Mouse (Mus musculus) layer of hippocampus, adult 18-20 months (tissue): ENCODE data around the gene Ndst4. TPM values are rescaled to one million over a fixed set of nuclear protein-coding genes. Genes with fewer than 3 reads are reported as not detected.

Experiments used
- DNase-seq, 2 experiments: peaks; one replicate each; pipeline ENCODE4 v3.0.0; 2022; ENCODE audit warnings: low spot score in 2 of 2
- long read RNA-seq: library from polyadenylated mRNA; stranded (forward); transcript quantifications from one replicate; pipeline ENCODE4 v2.0.0, GENCODE M21; 2021
- total RNA-seq, 2 experiments: library from RNA; stranded (reverse); gene quantifications; 2 replicates each; pipeline ENCODE4 v1.2.3; 2021

Gene Ndst4
- 10 to 100 TPM; 23.5 to 25.7 TPM for total RNA-seq
- long read RNA-seq, full-length matches to known transcripts, result 2 of 8 reads
- long read RNA-seq, partial matches to known transcripts, result 1 of 8 reads
- long read RNA-seq, other reads (novel, unspliced or antisense), result 5 of 8 reads

DNA sequence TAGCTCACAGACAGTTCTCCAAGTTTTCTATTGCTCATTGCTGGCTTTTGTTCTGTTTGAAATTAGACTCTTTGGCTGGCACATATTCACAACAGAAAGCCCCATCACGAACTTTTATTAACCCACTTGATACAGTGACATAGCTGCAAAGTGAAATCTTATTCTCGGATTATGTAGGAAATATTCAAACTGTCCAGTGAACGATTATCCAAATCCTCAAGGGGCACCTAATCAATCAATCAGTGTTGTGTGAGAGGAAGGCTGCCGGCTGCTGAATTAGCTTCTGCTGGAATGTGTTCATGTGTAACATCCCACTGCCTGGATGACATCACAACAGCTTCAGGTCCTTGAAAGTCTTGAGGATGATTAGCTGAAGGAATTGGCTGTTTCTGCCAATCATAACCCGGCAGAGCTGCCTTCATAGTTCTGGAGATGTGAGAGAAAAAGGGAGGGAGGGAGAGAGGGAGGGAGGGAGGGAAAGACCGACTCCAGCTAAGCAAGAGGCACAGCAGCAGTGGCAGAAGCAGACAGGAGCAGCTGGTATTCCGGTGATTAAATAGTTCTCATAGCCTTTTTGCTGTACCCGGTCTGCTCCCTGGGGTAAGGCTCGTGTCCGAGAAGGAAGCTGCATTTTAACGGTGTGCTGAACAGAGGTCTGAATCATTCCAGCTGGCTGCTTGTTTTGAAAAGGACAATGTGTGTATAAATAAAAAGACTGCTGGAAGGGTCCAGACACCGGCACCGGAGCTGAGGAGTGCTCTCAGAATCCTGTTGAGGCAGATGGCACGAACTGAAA, at the start of gene Ndst4:
Gene Ndst4 (plus strand): TSS at position 476 of the 796 bp plus-strand sequence.
- peak; percentile 26 to 64 for DNase-seq

DNA sequence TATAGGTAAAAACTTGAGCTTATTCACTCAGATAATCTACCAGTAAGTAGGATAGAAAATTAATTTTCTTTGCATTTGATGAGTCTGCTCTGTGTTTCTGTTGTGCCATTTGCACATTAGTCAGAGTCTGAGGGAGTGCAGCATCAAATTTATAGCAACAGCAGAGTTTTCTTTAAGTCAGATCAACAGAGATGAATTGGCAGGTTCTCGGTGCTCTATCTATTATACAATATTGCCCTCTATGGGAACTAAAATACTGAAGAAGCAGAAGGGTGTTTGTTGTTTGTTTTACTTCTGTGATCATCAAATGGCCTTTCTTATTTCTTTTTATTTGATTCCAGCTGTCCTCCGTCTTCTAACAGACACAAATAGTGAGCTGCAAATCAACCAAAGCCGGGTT, 6.4 kb upstream of the Ndst4 start:
- DNase-seq, result peak in 1 of 2 experiments; percentile 34

DNA sequence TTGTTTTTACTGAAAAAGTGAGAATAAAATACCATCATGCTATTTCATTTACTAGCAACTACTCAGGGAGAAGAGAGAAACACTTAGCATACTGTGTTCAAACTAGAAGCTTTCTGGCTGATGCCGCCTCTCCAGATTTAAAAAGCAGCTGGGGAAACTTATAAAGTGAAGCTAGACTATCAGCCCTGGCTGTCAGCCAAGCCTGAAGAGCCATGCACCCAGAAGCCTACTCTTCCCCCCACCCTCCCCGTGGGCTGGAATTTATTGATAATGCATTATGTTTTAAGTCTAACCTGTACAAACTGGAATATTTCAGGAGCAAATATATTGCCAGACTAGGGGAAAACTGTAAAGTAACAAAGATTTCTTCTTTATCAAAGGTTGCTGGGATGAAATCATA, 2.6 kb downstream of the Ndst4 start:
- peak; percentile 5 to 55 for DNase-seq

DNA sequence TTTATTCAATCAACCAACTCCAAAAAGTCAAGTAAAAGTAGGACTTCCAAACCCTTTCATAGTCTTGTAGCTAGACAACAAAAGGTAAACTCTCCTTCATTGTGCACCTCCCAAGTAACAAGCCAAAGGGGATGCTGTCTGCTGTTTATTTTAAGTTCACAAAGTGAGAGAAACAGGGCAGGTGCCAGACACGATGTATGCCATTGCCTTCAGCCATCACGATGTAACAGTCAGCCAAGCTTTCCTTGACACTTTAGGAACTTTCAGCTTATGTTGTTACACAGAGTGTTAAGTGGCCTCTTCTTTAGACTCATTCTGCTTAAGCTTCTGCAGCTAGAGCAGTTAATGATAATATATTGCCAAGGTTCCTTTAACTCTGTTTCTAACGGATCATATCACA, 3.1 kb downstream of the Ndst4 start:
- no peak for DNase-seq

DNA sequence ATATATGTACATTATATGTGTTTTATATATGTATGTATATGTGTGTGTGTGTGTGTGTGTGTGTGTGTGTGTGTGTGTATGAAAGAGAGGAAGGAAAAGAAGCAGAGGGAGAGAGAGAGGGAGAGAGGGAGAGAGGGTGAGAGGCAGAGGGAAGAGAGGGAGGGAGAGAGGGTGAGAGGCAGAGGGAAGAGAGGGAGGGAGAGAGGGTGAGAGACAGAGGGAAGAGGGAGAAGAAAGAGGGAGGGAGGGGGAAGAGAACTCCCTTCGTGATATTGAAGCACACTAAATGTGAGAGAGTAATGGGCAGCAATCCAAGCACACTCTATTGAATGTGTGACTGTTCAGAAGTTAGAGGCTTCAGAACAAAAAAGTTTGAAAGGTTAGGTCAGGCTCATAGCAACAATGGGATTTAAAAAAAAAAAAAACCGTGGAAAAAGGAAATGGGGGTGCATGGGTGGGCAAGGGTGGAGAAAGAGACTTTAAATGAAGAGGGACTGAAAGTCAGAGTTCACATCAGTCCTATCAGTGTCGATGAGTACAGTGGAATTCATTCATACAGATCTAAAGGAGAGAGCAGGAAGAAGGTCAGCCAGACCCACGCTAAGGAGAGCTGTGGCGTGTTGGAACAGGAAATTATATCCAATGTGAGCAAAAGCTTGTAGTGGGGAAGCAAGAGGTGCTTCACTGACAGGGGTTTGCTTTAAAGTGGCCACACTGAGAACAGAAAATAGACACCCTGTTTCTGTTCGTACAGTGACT, 63.2 kb downstream of the Ndst4 start:
- no peak for DNase-seq

DNA sequence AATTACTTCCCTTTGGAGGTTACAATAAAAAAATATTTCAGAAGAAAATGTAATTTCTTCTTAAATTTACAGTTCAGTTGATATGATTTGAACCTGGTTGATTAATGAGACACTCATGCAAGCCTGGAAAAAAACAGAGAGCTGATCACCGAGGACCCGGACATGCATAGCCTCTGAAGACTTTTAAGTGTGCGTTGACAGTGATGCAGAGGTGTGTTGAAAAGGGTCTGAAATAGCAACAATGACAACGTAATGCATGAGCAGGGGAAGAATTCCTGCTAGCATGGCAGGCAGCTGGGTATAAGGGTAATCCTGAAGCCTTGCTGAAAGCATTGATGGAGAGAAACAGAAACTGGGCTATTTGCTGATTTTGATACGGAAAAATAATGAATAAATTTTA, 106.2 kb downstream of the Ndst4 start:
- no peak for DNase-seq

DNA sequence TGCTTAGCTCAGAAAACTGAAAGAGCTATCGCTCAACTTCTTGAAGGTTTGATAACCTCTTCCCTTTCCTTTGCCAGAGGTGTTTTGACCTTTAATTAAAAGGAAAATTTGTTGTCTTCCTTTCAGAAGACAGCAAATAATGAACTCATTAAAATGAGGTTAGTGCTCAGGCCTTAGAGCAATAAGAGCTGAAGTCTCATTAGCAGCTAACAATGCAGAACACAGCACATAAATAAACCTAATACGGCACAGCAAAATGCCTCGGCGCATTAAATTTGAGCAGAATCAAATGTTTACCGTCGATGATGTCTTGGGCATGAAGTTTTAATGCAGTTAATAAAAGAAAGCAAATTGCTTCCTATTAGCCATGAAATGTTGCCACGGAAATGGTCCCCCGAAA, 129.5 kb downstream of the Ndst4 start:
- no peak for DNase-seq

DNA sequence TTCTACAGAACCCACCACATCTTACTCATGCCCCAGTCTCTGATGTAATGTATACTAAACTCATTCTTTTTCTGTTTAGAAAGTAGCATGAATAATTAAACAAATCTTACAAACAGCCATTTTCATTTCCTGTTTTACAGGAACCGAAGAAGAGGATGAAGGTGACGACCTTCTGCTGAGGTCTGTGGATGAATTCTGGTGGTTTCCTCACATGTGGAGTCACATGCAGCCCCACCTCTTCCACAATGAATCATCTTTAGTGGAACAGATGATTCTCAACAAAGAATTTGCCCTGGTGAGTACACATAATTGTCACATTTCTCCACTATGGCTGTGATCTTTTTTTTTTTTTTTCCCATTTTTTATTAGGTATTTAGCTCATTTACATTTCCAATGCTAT, 166.7 kb downstream of the Ndst4 start:
- DNase-seq, result no peak

DNA sequence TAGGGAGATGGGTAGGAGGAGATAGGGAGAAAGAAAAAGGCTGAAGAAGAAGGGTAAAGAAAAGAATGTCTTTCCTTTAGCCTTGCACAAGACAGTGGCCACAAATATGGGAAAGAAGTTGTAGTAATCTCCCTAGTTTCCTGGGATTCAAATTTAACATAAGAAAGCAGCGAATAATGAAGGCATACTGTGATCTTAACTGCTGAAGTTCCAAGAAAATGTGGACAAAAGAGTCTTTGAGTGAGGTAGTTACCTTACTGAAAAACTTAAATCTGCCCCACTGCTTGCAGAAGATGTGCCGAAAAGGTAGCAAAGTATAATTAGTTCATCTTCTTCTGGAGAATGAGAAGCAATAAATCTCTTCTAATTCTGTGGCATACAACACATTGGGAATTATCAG, 228.4 kb downstream of the Ndst4 start:
- DNase-seq, result no peak

DNA sequence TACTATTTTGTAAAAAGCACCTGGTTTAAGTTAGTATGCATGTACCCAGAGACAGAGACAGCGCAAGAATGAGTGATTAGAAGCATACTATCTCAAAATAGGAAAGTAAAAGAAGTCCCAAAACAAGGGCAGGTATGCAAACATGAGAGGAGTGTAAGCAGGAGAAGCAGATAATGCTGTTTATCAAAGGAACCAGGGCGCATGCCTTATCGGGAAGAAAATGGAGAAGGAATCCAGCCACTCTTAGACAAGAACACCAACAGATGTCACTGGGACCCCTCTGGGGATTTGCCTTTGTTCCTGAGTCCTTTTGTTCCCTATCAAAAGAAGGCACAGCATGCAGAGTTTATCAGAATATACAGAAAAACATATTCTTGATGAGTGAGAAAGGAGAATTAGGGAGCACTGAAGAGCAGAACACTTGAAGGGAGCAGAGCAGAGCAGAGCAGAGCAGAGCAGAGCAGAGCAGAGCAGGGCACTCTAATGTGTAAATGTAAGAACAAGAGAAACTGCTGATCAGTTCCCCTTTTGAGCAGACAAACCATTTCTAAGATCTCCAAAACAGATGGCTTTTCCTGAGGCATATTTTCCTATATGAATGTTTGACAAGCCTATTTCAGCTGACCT, 251.2 kb downstream of the Ndst4 start:
- no peak for DNase-seq

DNA sequence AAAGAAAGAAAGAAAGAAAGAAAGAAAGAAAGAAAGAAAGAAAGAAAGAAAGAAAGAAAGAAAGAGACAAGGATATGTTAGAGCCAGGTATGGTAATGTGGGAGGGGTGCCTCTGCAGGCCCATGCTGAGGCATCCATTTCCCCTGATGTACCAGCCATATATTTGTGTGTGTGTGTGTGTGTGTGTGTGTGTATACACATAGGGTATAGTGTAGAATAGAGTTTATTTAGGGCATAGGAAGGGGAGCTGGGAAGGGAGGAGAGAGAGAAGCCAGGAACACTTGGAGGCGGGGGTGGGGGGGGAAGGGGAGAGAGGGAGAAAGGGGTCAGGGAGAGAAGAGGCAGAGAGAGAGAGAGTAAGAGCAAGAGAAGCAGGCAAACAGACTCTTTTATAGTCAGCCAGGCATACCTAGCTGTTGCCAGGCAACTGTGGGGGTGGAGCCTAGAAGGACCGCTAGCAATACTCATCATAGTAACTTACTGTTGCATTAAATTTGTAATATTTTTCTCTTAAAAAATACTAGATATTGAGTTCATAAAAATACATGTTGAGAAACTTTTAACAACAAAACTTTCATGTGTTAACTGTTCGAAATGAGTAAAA, 256.3 kb downstream of the Ndst4 start:
- no peak for DNase-seq

DNA sequence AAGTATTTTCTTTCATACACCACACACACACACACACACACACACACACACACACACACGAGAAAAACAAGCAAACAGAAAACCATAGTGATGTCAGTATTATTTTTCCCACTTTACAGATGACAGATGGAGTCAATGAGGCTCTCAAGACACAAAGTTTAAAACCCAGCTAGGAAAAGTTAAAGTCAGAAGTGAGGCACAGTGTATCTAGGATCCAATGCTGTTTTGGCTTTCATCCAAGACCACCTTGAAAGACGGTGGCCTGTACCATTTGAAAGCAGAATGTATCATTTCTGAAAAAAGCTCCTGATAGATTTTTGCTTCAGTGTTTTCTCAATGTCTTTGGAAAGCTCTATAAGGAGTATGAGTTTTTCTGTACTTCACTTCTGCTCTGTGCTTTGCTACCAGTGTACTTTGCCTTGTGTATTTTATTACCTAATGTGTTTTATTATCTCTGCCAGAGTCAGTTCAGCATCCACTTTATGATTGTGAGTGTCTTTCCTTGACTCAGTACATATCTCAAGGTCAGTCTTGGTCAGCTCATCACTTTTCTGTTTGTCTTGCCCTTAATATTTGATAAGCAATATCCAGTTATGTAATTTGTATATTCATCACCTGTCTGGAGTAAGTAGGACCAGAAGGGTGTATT, 257.1 kb downstream of the Ndst4 start:
- no peak for DNase-seq

DNA sequence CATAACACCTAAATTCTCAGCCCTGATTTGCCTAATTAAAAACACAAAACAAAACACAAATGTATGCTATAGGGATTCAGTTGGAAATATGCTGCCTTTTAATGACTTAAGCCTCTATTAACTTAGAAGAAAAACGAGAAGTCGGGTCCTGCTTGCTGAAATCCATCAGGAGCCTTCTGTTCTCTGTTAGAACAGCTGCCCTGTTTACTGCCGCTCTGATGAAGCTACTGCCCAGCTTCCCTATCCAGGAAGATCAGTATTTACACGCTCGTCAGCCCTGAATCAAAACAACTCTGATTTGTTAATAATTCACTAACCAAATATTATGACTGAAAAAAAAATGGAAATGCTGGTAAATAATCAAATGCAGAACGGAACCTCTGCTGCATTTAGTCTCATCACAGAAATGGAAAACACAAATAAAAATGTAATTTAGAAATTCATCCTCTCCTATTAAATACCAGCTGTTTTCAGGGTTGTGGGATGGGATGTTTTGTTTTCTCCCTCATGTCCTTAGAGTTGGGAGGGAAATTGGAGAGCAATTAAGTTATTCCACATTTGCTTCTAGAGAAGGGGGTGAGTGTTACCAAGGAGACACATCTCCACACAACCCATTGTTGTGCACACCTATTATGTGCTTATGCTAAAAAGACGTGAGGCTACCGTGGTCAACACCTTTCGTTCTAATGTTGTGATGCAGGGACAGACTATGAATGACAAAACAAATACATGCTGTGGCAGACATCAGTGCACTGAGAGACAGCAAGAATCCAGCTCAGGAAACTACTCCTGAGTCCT, 270.3 kb downstream of the Ndst4 start:
- DNase-seq, result no peak

DNA sequence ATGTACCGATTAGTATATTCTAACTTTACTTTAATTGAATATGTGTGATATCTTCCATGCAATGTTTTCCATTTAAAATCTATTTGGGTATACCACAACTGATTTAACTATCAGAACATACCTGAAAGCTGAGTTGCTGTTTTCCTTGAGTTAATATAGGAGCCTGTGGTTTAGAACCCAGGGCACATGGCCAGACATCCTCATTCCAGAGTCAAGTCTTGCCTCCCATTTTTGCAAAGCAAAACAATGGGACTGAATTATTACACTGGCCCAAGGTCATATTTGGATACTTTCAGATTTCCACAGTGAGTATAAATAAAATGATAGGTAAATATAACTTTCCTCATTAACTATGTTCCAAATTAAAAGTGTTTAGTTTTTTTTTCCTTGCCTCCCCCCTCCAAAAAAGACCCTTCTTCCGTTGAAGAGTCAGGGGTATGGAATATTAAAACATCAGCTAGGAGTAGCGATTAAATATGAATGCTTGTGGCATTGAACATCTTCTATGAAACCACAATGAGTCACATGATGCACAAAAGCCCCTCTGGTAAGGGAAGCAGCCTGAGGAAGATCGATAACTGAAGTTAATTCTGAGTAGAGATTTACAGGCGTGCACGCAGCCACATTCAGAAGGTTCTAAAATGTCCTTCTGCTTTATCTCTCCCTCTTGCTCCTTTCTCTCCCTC, 271.5 kb downstream of the Ndst4 start:
- DNase-seq, result no peak

DNA sequence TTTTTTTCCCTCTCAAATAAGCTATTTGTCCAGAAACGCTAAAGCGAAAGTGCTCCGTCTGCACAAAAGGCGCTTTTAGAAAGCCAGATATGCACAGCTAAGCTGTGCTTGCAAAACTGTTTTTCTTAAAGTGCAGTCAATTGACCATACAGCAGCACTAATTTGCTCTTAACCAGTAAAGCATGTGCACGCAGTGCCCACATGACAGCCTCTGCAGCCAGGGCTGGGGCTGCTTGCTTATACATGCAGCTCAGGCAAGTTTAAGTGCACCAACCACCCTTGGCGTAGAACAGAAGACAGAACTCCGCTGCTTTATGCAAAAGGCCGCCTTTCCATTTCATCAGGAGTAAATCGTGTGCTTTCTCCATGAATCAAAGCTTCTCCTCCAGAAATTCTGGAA, 275.0 kb downstream of the Ndst4 start:
- peak in 1 of 2 experiments; percentile 5 for DNase-seq

DNA sequence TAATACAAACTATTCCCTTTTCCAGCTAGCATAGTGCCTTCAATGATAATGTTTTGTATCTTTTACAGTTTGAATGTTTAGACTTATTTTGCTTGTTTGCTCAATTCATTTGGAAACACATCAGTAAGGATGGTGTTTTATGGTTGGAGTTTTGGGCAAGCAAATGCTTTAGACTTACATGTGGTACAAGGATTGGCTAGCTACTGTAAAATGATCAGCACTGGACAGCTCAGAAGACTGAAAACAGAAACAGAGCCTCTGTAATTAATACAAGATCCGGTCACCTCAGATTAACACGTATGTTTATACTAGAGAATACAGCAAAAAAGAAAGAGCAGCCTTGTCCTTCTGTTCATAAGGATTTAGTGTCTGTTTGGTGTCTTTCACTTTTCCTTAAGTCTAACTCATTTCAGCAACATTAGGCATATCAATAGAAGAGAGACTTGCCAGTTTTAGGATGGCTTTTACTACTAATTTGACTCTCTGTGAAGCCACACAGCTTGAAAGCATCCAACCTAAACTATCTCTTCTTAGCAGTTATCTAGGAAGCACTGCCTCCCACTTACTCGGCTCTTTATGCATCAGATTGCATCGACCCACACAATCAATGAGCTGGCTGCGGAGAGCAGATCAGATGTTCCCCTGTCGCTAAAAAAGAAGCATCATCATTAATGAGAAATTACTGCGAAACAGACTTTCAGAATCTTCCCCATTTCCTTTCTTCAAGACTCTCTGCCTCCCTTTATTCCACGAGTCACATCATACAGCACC, 279.8 kb downstream of the Ndst4 start:
- DNase-seq, result peak; percentile 28 to 65

DNA sequence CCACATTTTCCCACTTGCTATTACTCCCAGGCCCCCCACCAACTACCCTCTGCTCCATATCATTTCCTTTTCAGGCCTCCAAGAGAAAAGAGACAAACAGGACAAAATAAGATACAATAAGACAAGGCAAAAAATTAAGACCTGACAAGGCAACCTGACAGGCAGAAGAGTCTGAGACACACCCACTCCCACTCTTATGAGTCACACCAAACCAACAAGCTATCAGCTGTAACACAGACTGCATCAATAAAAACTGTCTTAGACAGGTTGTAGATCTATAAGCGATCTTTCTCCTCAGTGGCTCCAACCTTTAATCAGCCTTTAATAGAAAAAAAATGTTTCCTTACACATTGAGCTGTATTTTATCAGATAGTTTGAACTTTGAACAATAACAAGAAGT, 280.7 kb downstream of the Ndst4 start:
- no peak for DNase-seq

DNA sequence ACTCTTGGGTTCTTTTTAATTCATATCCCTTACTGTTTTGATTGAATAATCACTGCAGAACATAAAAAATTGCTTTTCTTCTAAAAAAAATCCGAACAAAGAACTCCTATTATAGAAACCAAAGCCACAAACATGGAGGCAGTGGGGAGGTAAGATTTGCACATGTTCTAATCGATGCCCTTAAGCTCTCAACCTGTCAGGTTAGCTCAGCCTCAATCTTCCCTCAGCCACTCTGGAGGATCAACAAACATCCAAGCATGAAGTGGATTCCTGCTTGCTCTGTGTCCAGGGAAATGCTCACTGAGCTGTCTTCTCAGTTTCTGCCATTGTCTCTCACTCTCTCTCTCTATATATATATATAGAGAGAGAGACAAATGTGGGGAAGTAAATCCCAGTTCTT, 283.7 kb downstream of the Ndst4 start:
- DNase-seq, result no peak

DNA sequence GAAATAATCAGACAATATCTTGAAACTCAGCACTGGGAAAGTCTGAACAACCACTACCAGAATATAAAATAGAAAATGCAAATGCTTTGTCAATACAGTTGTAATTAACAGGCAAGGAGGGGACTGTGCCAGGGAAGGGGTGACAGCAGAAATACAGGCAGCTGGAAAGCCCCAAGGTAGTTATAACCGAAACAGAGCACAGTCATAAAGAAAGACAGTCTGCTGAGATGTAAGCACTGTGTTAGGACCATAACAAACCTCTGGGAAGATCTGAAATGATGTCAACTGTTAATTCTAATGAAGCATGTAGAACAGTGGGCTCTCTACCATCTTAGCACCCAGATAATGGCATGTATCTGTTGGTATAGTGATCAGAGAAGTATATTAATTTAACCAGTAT, 287.1 kb downstream of the Ndst4 start:
- DNase-seq, result no peak
